Mouse (Mus musculus) myocyte (in vitro differentiated cells): Measurements from ENCODE around the gene Zfhx3. TPM values are rescaled to one million over a fixed set of nuclear protein-coding genes. Genes with fewer than 3 reads are reported as not detected.

ENCODE experiments used
- H3K27me3 ChIP-seq: one replicate; pipeline ENCODE4 v1.6.1; 2011; ENCODE audit not compliant: control insufficient read depth, insufficient read depth, insufficient read length
- H3K36me3 ChIP-seq: one replicate; pipeline ENCODE4 v1.6.1; 2011; ENCODE audit not compliant: control insufficient read depth, insufficient read depth
- H3K4me2 ChIP-seq: one replicate; pipeline ENCODE4 v1.6.1; 2011; ENCODE audit warnings: low read depth, control low read depth
- H3K4me3 ChIP-seq: one replicate; pipeline ENCODE4 v1.5.1; 2011; ENCODE audit warnings: mild to moderate bottlenecking, control low read depth, moderate library complexity
- H3K79me2 ChIP-seq: one replicate; pipeline ENCODE4 v1.6.1; 2011; ENCODE audit not compliant: control insufficient read depth, insufficient read depth
- H3ac ChIP-seq: one replicate; pipeline ENCODE4 v1.6.1; 2011; ENCODE audit not compliant: control insufficient read depth, insufficient read length
- CEBPB ChIP-seq: IDR thresholded peaks from 2 replicates; pipeline ENCODE4 v1.6.1; 2011; ENCODE audit warnings: mild to moderate bottlenecking, moderate library complexity; ENCODE audit not compliant: poor library complexity, insufficient read depth, severe bottlenecking
- E2F4 ChIP-seq: IDR thresholded peaks from one replicate; pipeline ENCODE4 v1.6.1; 2011; ENCODE audit warnings: mild to moderate bottlenecking, control low read depth, moderate library complexity; ENCODE audit not compliant: insufficient read depth
- MAX ChIP-seq: IDR thresholded peaks from one replicate; pipeline ENCODE4 v1.6.1; 2011; ENCODE audit warnings: low read depth, mild to moderate bottlenecking, control low read depth
- MYOD1 ChIP-seq, 3 experiments: IDR thresholded peaks; one replicate each; pipeline ENCODE4 v1.6.1; 2011; ENCODE audit warnings: control low read depth in 2 of 3, low read depth in 2 of 3, mild to moderate bottlenecking in 2 of 3, moderate library complexity in 1 of 3; ENCODE audit not compliant: insufficient read length in 2 of 3, control insufficient read depth in 1 of 3
- MYOG ChIP-seq, 3 experiments: IDR thresholded peaks; one replicate each; pipeline ENCODE4 v1.6.1; 2011; ENCODE audit warnings: control low read depth in 2 of 3, low read depth in 2 of 3, mild to moderate bottlenecking in 2 of 3; ENCODE audit not compliant: insufficient read length in 2 of 3, control insufficient read depth in 1 of 3, insufficient read depth in 1 of 3
- POLR2A ChIP-seq: IDR thresholded peaks from one replicate; pipeline ENCODE4 v1.6.1; 2011; ENCODE audit warnings: low read depth, mild to moderate bottlenecking, control low read depth, moderate library complexity; ENCODE audit not compliant: insufficient read length
- POLR2AphosphoS2 ChIP-seq: IDR thresholded peaks from one replicate; pipeline ENCODE4 v1.6.1; 2011; ENCODE audit warnings: low read depth, control low read depth; ENCODE audit not compliant: insufficient read length
- REST ChIP-seq: IDR thresholded peaks from one replicate; pipeline ENCODE4 v1.6.1; 2011; ENCODE audit warnings: mild to moderate bottlenecking, control low read depth, moderate library complexity; ENCODE audit not compliant: insufficient read depth, insufficient read length
- SRF ChIP-seq: IDR thresholded peaks from one replicate; pipeline ENCODE4 v1.6.1; 2011; ENCODE audit warnings: low read depth; ENCODE audit not compliant: control insufficient read depth, insufficient read length
- TCF12 ChIP-seq: IDR thresholded peaks from one replicate; pipeline ENCODE4 v1.6.1; 2011; ENCODE audit warnings: mild to moderate bottlenecking, control low read depth; ENCODE audit not compliant: poor library complexity, insufficient read depth, severe bottlenecking
- TCF3 ChIP-seq: IDR thresholded peaks from one replicate; pipeline ENCODE4 v1.6.1; 2011; ENCODE audit warnings: low read depth, control low read depth; ENCODE audit not compliant: insufficient read length
- USF1 ChIP-seq: IDR thresholded peaks from one replicate; pipeline ENCODE4 v1.6.1; 2011; ENCODE audit warnings: low read depth, mild to moderate bottlenecking, control low read depth, moderate library complexity
- polyA plus RNA-seq: library from polyadenylated mRNA; unstranded; fragments of >200 nt; fragmentation: generic; extraction: Trizol; gene quantifications from one replicate; pipeline ENCODE4 v1.2.1, GENCODE M21; 2012; ENCODE audit warnings: missing spikeins

The Zfhx3 gene
- polyA plus RNA-seq, 1 experiment: 3.0 TPM

GRCm38 (mm10) chr8:108859001-108859400 lies 916.6 kb downstream of the Zfhx3 start:
- TF ChIP-seq TCF12 (no peak), CEBPB (no peak), POLR2AphosphoS2 (no peak), MYOD1 (IDR thresholded peaks at IDR 0.05; ENCODE audit: control insufficient read depth in 1 of 3, insufficient read length in 2 of 3, low read depth in 2 of 3) (no peak), MAX (no peak), POLR2A (no peak), SRF (no peak), E2F4 (no peak), TCF3 (no peak), MYOG (IDR thresholded peaks at IDR 0.05; ENCODE audit: control insufficient read depth in 1 of 3, insufficient read depth in 1 of 3, insufficient read length in 2 of 3, low read depth in 2 of 3) (no peak), USF1 (no peak), REST (no peak)
- peaks cover 6% of the 10 kb centered on the region for H3K36me3 ChIP-seq
- no peak overlapping the region for H3K4me2 ChIP-seq
- no peak overlapping the region for H3K4me3 ChIP-seq
- H3K27me3 ChIP-seq: no peaks in the 10 kb centered on the region
- no peak overlapping the region for H3ac ChIP-seq
- no peaks in the 10 kb centered on the region for H3K79me2 ChIP-seq

- Histone ChIP-seq H3K27me3 (no peaks in the 10 kb centered on the region), H3K36me3 (peaks cover 6% of the 10 kb centered on the region), H3ac (no peak overlapping the region), H3K4me3 (no peak overlapping the region), H3K79me2 (no peaks in the 10 kb centered on the region), H3K4me2 (no peak overlapping the region)
- TF ChIP-seq E2F4 (no peak), CEBPB (no peak), POLR2AphosphoS2 (no peak), POLR2A (no peak), TCF3 (no peak), MAX (no peak), MYOG (IDR thresholded peaks at IDR 0.05; ENCODE audit: control insufficient read depth in 1 of 3, insufficient read depth in 1 of 3, insufficient read length in 2 of 3, low read depth in 2 of 3) (no peak), SRF (no peak), MYOD1 (IDR thresholded peaks at IDR 0.05; ENCODE audit: control insufficient read depth in 1 of 3, insufficient read length in 2 of 3, low read depth in 2 of 3) (no peak), TCF12 (no peak), REST (no peak), USF1 (no peak)
Measured at GRCm38 (mm10) chr8:108859983-108860382, 917.5 kb downstream of the Zfhx3 start.

GRCm38 (mm10) chr8:108863440-108863839 lies 921.0 kb downstream of the Zfhx3 start:
- Histone ChIP-seq H3K79me2 (no peaks in the 10 kb centered on the region), H3ac (no peak overlapping the region), H3K4me2 (no peak overlapping the region), H3K27me3 (no peaks in the 10 kb centered on the region), H3K4me3 (no peak overlapping the region), H3K36me3 (peaks cover 6% of the 10 kb centered on the region)
- TF ChIP-seq USF1: no peak
- no peak for TF ChIP-seq TCF12
- TF ChIP-seq MAX: no peak
- no peak for TF ChIP-seq REST
- TF ChIP-seq MYOG (IDR thresholded peaks at IDR 0.05; ENCODE audit: control insufficient read depth in 1 of 3, insufficient read depth in 1 of 3, insufficient read length in 2 of 3, low read depth in 2 of 3): no peak
- no peak for TF ChIP-seq POLR2AphosphoS2

- Histone ChIP-seq H3ac (no peak overlapping the region), H3K4me2 (no peak overlapping the region), H3K36me3 (no peaks in the 10 kb centered on the region), H3K4me3 (no peak overlapping the region), H3K79me2 (no peaks in the 10 kb centered on the region), H3K27me3 (no peaks in the 10 kb centered on the region)
- TF ChIP-seq TCF3: no peak
- TF ChIP-seq MAX: no peak
- no peak for TF ChIP-seq POLR2A
- no peak for TF ChIP-seq MYOG (IDR thresholded peaks at IDR 0.05; ENCODE audit: control insufficient read depth in 1 of 3, insufficient read depth in 1 of 3, insufficient read length in 2 of 3, low read depth in 2 of 3)
- TF ChIP-seq USF1: no peak
- TF ChIP-seq REST: no peak
- no peak for TF ChIP-seq MYOD1 (IDR thresholded peaks at IDR 0.05; ENCODE audit: control insufficient read depth in 1 of 3, insufficient read length in 2 of 3, low read depth in 2 of 3)
- no peak for TF ChIP-seq TCF12
- TF ChIP-seq POLR2AphosphoS2: no peak
- no peak for TF ChIP-seq CEBPB
- TF ChIP-seq SRF: no peak
- TF ChIP-seq E2F4: no peak
Measured at GRCm38 (mm10) chr8:108866430-108866829, 924.0 kb downstream of the Zfhx3 start.
